Mouse (Mus musculus) kidney, embryonic 14.5 days (tissue): ENCODE data around the gene Fcgbp. TPM values are rescaled to one million over a fixed set of nuclear protein-coding genes. Genes with fewer than 3 reads are reported as not detected.
"Not testable (repeated sequence)": the region's sequence is repeated elsewhere in the genome, so short reads cannot be mapped to it uniquely, and the experiment has no call there.

Experiments
- ATAC-seq: fragments of 200-750 bp; cut with Nextera tagmentation; 2 replicates; pipeline ENCODE4 v1.8.0; 2017; ENCODE audit warnings: moderate number of reproducible peaks, mild to moderate bottlenecking, moderate TSS enrichment, moderate library complexity; ENCODE audit not compliant: low FRiP score, low TSS enrichment
- H3K27ac ChIP-seq: fragments of 300-500 bp; sonication (generic); 2 replicates; pipeline ENCODE4 v1.5.1; 2014; ENCODE audit warnings: low read depth, mild to moderate bottlenecking, low read length, moderate library complexity, mixed read lengths
- H3K27me3 ChIP-seq: fragments of 300-500 bp; sonication (generic); 2 replicates; pipeline ENCODE4 v1.6.1; 2014; ENCODE audit warnings: mild to moderate bottlenecking, low read length; ENCODE audit not compliant: control insufficient read depth, insufficient read depth
- H3K36me3 ChIP-seq: fragments of 300-500 bp; sonication (generic); 2 replicates; pipeline ENCODE4 v1.6.1; 2014; ENCODE audit warnings: low read length, mixed read lengths; ENCODE audit not compliant: control insufficient read depth, insufficient read depth
- H3K4me1 ChIP-seq: fragments of 300-500 bp; sonication (generic); 2 replicates; pipeline ENCODE4 v1.6.1; 2014; ENCODE audit warnings: low read length, mixed read lengths; ENCODE audit not compliant: control insufficient read depth, insufficient read depth
- H3K4me2 ChIP-seq: fragments of 300-500 bp; sonication (generic); replicated peaks from 2 replicates; pipeline ENCODE4 v1.6.1; 2014; ENCODE audit warnings: low read depth, mild to moderate bottlenecking, low read length
- H3K4me3 ChIP-seq: fragments of 300-500 bp; sonication (generic); 2 replicates; pipeline ENCODE4 v1.5.1; 2014; ENCODE audit warnings: mild to moderate bottlenecking, low read length
- H3K9ac ChIP-seq: fragments of 300-500 bp; sonication (generic); 2 replicates; pipeline ENCODE4 v1.6.1; 2014; ENCODE audit warnings: low read depth, mild to moderate bottlenecking, low read length, moderate library complexity
- H3K9me3 ChIP-seq: fragments of 300-500 bp; sonication (generic); 2 replicates; pipeline ENCODE4 v1.6.1; 2016; ENCODE audit warnings: low read length; ENCODE audit not compliant: control insufficient read depth
- WGBS: fragments of 180-500 bp; shearing (Covaris S2); extraction: QIAGEN DNeasy Blood & Tissue Kit; methylation state at CpG from one replicate; pipeline ENCODE4 v1.1.7; 2014; 5-methylcytosine and 5-hydroxymethylcytosine counted together
- polyA plus RNA-seq: library from polyadenylated mRNA; unstranded; fragments of >200 nt; fragmentation: Nextera tagmentation; extraction: Ambion mirVana; gene quantifications from 2 replicates; pipeline ENCODE4 v1.2.1, GENCODE M21; 2014

The Fcgbp gene
- polyA plus RNA-seq, 1 experiment from 2014 or later = 0.49 TPM

- no peaks in the 10 kb centered on the region for H3K4me1 ChIP-seq
- no peak for ATAC-seq
- H3K27ac ChIP-seq = no peak within 1 kb of the TSS
- H3K9ac ChIP-seq = no peak within 1 kb of the TSS
- no peaks in the 10 kb centered on the region for H3K9me3 ChIP-seq
- no peaks in the 10 kb centered on the region for H3K36me3 ChIP-seq
- H3K4me2 ChIP-seq = no peak within 1 kb of the TSS
- H3K27me3 ChIP-seq = no peaks in the 10 kb centered on the region
- 88% methylated on average over 5 of the region's 5 CpGs for WGBS
- no peak within 1 kb of the TSS for H3K4me3 ChIP-seq
Observed at GRCm38 (mm10) chr7:28129166-28129565, 58.1 kb downstream of the Fcgbp start, which contains the start of gene 9530053A07Rik. 9530053A07Rik (plus strand) TSS chr7:28129466.

- no peak overlapping the region for H3K9ac ChIP-seq
- no peaks in the 10 kb centered on the region for H3K36me3 ChIP-seq
- H3K27ac ChIP-seq = no peak overlapping the region
- ATAC-seq = no peak
- H3K27me3 ChIP-seq = no peaks in the 10 kb centered on the region
- H3K4me3 ChIP-seq = no peak overlapping the region
- 60% methylated on average over 5 of the region's 5 CpGs for WGBS
- no peaks in the 10 kb centered on the region for H3K4me1 ChIP-seq
- no peak overlapping the region for H3K4me2 ChIP-seq
- no peaks in the 10 kb centered on the region for H3K9me3 ChIP-seq
Observed at GRCm38 (mm10) chr7:28137613-28138012, 66.6 kb downstream of the Fcgbp start.

- Histone ChIP-seq H3K9ac (no peak overlapping the region), H3K4me1 (no peaks in the 10 kb centered on the region), H3K27ac (no peak overlapping the region), H3K9me3 (peaks cover 5% of the 10 kb centered on the region; the same call in 1 of the 2 replicates), H3K36me3 (no peaks in the 10 kb centered on the region), H3K4me3 (no peak overlapping the region), H3K27me3 (no peaks in the 10 kb centered on the region), H3K4me2 (no peak overlapping the region)
- ATAC-seq = peak; percentile 55; the same call in 1 of the 2 replicates
- 26% methylated on average over 3 of the region's 3 CpGs for WGBS
Observed at GRCm38 (mm10) chr7:28148263-28148662, 77.2 kb downstream of the Fcgbp start.

GRCm38 (mm10) chr7:28149841-28150240, 78.8 kb downstream of the Fcgbp start:
- no peak overlapping the region for H3K4me3 ChIP-seq
- H3K9me3 ChIP-seq = no peaks in the 10 kb centered on the region
- no peak overlapping the region for H3K9ac ChIP-seq
- no peak overlapping the region for H3K4me2 ChIP-seq
- H3K27me3 ChIP-seq = no peaks in the 10 kb centered on the region
- no peaks in the 10 kb centered on the region for H3K36me3 ChIP-seq
- WGBS = 85% methylated on average over 1 of the region's 1 CpGs
- ATAC-seq = no peak
- H3K27ac ChIP-seq = no peak overlapping the region
- H3K4me1 ChIP-seq = no peaks in the 10 kb centered on the region

- H3K9ac ChIP-seq = no peak overlapping the region
- no peaks in the 10 kb centered on the region for H3K9me3 ChIP-seq
- H3K36me3 ChIP-seq = no peaks in the 10 kb centered on the region
- H3K27ac ChIP-seq = no peak overlapping the region
- H3K4me1 ChIP-seq = no peaks in the 10 kb centered on the region
- no peaks in the 10 kb centered on the region for H3K27me3 ChIP-seq
- no peak for ATAC-seq
- H3K4me3 ChIP-seq = no peak overlapping the region
- 19% methylated on average over 13 of the region's 13 CpGs for WGBS
- H3K4me2 ChIP-seq = no peak overlapping the region
Observed at GRCm38 (mm10) chr7:28151584-28152221, 80.7 kb downstream of the Fcgbp start.

GRCm38 (mm10) chr7:28153595-28153994, 82.6 kb downstream of the Fcgbp start:
- H3K27ac ChIP-seq, H3K36me3 ChIP-seq, H3K4me3 ChIP-seq, H3K4me1 ChIP-seq, ATAC-seq, H3K9me3 ChIP-seq, H3K9ac ChIP-seq, H3K27me3 ChIP-seq, H3K4me2 ChIP-seq: not testable (repeated sequence)
- WGBS = 47% methylated on average over 5 of the region's 5 CpGs

GRCm38 (mm10) chr7:28159292-28159691, 88.3 kb downstream of the Fcgbp start:
- Histone ChIP-seq H3K4me1 (no peaks in the 10 kb centered on the region), H3K4me3 (no peak overlapping the region), H3K9me3 (no peaks in the 10 kb centered on the region), H3K27me3 (no peaks in the 10 kb centered on the region), H3K9ac (no peak overlapping the region), H3K27ac (no peak overlapping the region), H3K36me3 (no peaks in the 10 kb centered on the region), H3K4me2 (no peak overlapping the region)
- no peak for ATAC-seq
- WGBS = 47% methylated on average over 6 of the region's 6 CpGs

GRCm38 (mm10) chr7:28159893-28160292, 88.9 kb downstream of the Fcgbp start:
- H3K4me3 ChIP-seq = no peak overlapping the region
- H3K36me3 ChIP-seq = no peaks in the 10 kb centered on the region
- WGBS = 85% methylated on average over 3 of the region's 3 CpGs
- H3K4me1 ChIP-seq = no peaks in the 10 kb centered on the region
- H3K27me3 ChIP-seq = no peaks in the 10 kb centered on the region
- ATAC-seq = no peak
- no peak overlapping the region for H3K9ac ChIP-seq
- no peaks in the 10 kb centered on the region for H3K9me3 ChIP-seq
- H3K27ac ChIP-seq = no peak overlapping the region
- no peak overlapping the region for H3K4me2 ChIP-seq

GRCm38 (mm10) chr7:28161163-28161749, 90.2 kb downstream of the Fcgbp start:
- WGBS = 43% methylated on average over 9 of the region's 9 CpGs
- ATAC-seq = no peak
- Histone ChIP-seq H3K4me2 (no peak overlapping the region), H3K27ac (no peak overlapping the region), H3K9ac (no peak overlapping the region), H3K4me3 (no peak overlapping the region), H3K4me1 (no peaks in the 10 kb centered on the region), H3K36me3 (no peaks in the 10 kb centered on the region), H3K9me3 (no peaks in the 10 kb centered on the region), H3K27me3 (no peaks in the 10 kb centered on the region)
